Mouse (Mus musculus) embryonic facial prominence, embryonic 14.5 days (tissue): ENCODE results near the gene Fxn. TPM values are rescaled to one million over a fixed set of nuclear protein-coding genes. Genes with fewer than 3 reads are reported as not detected.

Source experiments
- ATAC-seq: fragments of 200-750 bp; cut with Nextera tagmentation; 2 replicates; pipeline ENCODE4 v1.8.0; 2017; ENCODE audit warnings: low read depth, moderate number of reproducible peaks, moderate TSS enrichment
- DNase-seq: peaks from one replicate; pipeline ENCODE4 v3.0.0-alpha.2; 2015; ENCODE audit warnings: low spot score
- H3K27ac ChIP-seq: fragments of 300-500 bp; sonication (generic); replicated peaks from 2 replicates; pipeline ENCODE4 v1.5.1; 2014; ENCODE audit warnings: low read depth, mild to moderate bottlenecking, low read length, moderate library complexity
- H3K27me3 ChIP-seq: fragments of 300-500 bp; sonication (generic); replicated peaks from 2 replicates; pipeline ENCODE4 v1.6.1; 2014; ENCODE audit warnings: low read length; ENCODE audit not compliant: control insufficient read depth, insufficient read depth
- H3K36me3 ChIP-seq: fragments of 300-500 bp; sonication (generic); 2 replicates; pipeline ENCODE4 v1.6.1; 2014; ENCODE audit warnings: low read length, mixed read lengths; ENCODE audit not compliant: control insufficient read depth, insufficient read depth
- H3K4me1 ChIP-seq: fragments of 300-500 bp; sonication (generic); 2 replicates; pipeline ENCODE4 v1.6.1; 2014; ENCODE audit warnings: antibody characterized with exemption, low read length; ENCODE audit not compliant: control insufficient read depth, insufficient read depth
- H3K4me2 ChIP-seq: fragments of 300-500 bp; sonication (generic); 2 replicates; pipeline ENCODE4 v1.6.1; 2014; ENCODE audit warnings: low read depth, mild to moderate bottlenecking, low read length, moderate library complexity, mixed read lengths
- H3K4me3 ChIP-seq: fragments of 300-500 bp; sonication (generic); 2 replicates; pipeline ENCODE4 v1.5.1; 2014; ENCODE audit warnings: low read depth, mild to moderate bottlenecking, low read length
- H3K9ac ChIP-seq: fragments of 300-500 bp; sonication (generic); 2 replicates; pipeline ENCODE4 v1.6.1; 2014; ENCODE audit warnings: low read depth, mild to moderate bottlenecking, low read length, moderate library complexity, mixed read lengths
- H3K9me3 ChIP-seq: fragments of 300-500 bp; sonication (generic); 2 replicates; pipeline ENCODE4 v1.6.1; 2016; ENCODE audit warnings: low read length; ENCODE audit not compliant: control insufficient read depth
- WGBS: fragments of 180-500 bp; shearing (Covaris S2); extraction: QIAGEN DNeasy Blood & Tissue Kit; methylation state at CpG from one replicate; pipeline ENCODE4 v1.1.7; 2014; 5-methylcytosine and 5-hydroxymethylcytosine counted together
- polyA plus RNA-seq: library from polyadenylated mRNA; unstranded; fragments of >200 nt; fragmentation: Nextera tagmentation; extraction: Ambion mirVana; gene quantifications from 2 replicates; pipeline ENCODE4 v1.2.1, GENCODE M21; 2014

Gene Fxn
- polyA plus RNA-seq, 1 experiment from 2014 or later: 39.4 TPM

DNA sequence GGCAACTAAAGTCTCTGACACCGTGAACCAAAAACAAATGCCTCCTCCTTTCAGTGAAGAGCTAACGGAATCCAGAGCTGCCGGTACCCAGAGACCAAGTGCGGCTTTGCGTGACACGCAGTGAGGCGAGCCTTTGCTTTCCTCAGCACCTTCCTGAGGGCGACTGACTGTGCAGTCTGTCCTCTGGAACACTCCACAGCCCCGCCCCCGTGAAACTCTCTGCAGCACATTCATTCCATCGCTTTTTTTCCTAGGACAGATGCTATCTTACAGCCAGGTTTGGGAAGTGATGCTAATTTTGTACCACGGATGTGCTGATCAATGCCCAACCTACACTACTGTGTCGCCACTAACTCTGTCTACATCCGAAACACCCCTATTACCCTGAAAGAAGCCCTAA is 17.7 kb downstream of the Fxn start:
- 85% methylated on average over 14 of the region's 14 CpGs for WGBS
- Histone ChIP-seq H3K9ac (no peak overlapping the region), H3K4me2 (no peak overlapping the region), H3K36me3 (peaks cover 25% of the 10 kb centered on the region), H3K4me3 (no peak overlapping the region), H3K4me1 (no peaks in the 10 kb centered on the region), H3K9me3 (no peaks in the 10 kb centered on the region), H3K27ac (no peak overlapping the region), H3K27me3 (no peaks in the 10 kb centered on the region)
- DNase-seq (no peak), ATAC-seq (no peak)

DNA sequence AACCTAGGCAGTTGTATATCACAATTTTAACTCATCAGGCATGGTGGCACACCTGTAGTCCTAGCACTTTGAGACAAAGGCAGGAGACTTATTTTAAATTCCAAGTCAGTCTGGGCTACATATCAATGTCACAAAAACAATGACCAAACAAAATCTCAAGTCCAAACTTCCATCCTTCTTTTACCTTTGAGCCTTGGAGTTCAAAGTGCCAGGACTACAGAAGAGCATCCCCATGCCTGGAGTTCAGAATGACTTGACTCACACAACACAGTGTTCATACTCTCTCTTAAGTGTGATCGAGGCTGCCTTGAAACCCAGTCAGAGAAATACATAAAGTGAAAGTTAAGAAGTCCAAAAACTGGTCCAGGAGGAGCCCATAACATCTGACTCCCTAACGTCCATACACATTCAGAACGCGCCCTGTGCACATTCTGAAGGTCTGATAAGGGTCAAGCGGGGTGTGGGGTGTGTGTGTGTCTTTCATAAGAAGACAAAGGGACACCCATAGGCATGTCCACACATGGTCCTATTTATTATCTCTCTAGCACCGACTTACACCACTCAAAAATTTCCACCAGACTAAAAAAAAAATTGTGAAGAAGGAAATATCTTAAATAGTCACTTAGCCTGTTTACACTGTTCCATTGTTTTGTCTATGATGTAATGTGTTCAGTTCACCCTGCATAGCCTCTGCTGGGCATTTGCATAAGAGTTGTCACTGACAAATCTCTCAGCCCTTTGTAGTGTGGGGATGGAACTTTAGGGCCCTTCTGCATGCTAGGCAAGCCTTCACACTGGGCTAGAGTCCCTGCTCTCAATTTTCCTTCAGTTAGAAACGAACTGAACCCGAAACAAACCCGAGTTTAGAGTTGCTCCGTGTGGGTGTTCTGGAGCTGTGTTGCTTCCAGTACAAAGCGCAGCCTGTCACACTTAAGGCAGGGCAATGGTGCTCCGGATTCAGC is 20.7 kb downstream of the Fxn start:
- Histone ChIP-seq H3K4me2 (no peak overlapping the region), H3K27ac (no peak overlapping the region), H3K27me3 (no peaks in the 10 kb centered on the region), H3K4me1 (no peaks in the 10 kb centered on the region), H3K36me3 (peaks cover 11% of the 10 kb centered on the region), H3K9ac (no peak overlapping the region), H3K9me3 (no peaks in the 10 kb centered on the region), H3K4me3 (no peak overlapping the region)
- 71% methylated on average over 12 of the region's 12 CpGs for WGBS
- DNase-seq: no peak
- ATAC-seq: no peak

DNA sequence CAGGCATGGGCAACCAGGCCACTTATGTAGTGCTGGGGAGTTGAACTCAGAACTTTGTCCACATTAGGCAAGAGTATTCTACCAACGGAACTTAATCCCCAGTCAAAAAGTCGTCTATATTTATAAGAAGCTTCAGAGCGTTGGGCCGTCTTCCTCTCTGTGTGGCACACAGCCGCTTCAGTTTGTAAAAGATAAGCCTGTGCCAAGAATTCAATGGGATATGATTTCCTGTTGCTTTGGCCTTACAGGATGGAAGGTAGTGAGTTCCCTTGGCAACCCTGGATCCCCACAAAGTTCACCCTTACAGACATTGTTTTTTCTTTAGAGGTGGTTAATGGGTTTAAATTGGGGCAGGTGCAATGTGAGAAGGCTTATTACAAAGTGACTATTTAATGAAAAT is 22.0 kb downstream of the Fxn start:
- Histone ChIP-seq H3K27ac (no peak overlapping the region), H3K9ac (no peak overlapping the region), H3K36me3 (0 out of 2 replicates have a peak, but pooled peaks cover 4% of the 10 kb centered on the region), H3K4me3 (no peak overlapping the region), H3K4me2 (no peak overlapping the region), H3K27me3 (no peaks in the 10 kb centered on the region), H3K9me3 (no peaks in the 10 kb centered on the region), H3K4me1 (no peaks in the 10 kb centered on the region)
- ATAC-seq (no peak), DNase-seq (no peak)
- 81% methylated on average over 5 of the region's 5 CpGs for WGBS

DNA sequence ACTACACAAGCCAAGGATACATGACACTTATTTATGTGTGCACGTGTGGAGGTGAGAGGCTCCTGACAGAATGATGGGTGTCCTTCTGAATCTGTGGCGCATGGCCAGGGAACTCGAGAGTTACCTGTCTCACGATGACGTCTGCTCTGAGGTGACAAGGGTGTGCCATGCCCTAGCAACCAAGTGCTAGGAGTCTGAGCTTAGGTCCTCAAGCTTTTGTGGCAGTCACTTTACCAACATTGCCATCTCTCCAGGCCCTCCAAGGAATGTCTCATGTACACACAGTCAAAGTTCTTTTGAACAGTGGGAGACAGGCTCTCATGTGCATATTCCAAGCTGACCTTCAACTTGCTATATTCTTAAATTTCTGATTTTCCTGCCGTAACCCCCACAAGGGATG is 22.4 kb downstream of the Fxn start:
- 93% methylated on average over 6 of the region's 6 CpGs for WGBS
- DNase-seq (no peak), ATAC-seq (no peak)
- Histone ChIP-seq H3K9me3 (no peaks in the 10 kb centered on the region), H3K4me1 (no peaks in the 10 kb centered on the region), H3K36me3 (0 out of 2 replicates have a peak, but pooled peaks cover 4% of the 10 kb centered on the region), H3K4me3 (no peak overlapping the region), H3K4me2 (no peak overlapping the region), H3K27me3 (no peaks in the 10 kb centered on the region), H3K9ac (no peak overlapping the region), H3K27ac (no peak overlapping the region)

DNA sequence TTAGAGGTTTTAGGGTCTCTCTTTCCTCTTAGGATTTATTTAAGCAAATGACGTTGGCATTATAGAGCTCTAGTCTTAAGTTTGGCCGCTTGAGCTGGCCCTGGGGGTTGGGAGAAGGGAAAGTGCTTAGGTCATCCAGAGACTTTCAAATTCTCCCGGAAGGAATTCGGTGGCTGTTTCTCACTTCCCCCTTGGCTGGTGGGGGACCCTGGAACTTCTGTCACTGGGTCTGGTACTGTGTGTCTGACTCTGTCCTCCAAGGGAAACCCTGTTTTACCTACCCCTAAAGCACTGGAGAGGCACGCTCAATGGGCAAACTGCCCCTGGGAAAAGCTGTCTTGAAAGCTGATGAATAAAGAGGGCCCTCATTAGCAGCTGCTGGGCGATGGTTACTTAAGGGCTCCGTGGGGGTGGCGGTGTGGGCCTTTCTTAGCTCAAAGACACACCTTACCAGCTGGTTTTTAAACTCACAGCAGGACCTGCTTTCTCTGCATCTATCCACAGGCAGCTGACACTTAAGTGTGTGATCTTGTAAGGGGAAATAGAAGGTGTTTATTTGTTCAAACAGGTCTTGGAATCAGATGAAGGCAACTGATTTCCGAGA is 26.6 kb downstream of the Fxn start:
- H3K27ac ChIP-seq: no peak overlapping the region
- no peaks in the 10 kb centered on the region for H3K9me3 ChIP-seq
- no peak overlapping the region for H3K4me2 ChIP-seq
- no peak overlapping the region for H3K9ac ChIP-seq
- H3K4me3 ChIP-seq: no peak overlapping the region
- no peaks in the 10 kb centered on the region for H3K36me3 ChIP-seq
- no peaks in the 10 kb centered on the region for H3K27me3 ChIP-seq
- DNase-seq (no peak), ATAC-seq (no peak)
- H3K4me1 ChIP-seq: peaks cover 6% of the 10 kb centered on the region; the same call in 1 of the 2 replicates
- 27% methylated on average over 9 of the region's 9 CpGs for WGBS

DNA sequence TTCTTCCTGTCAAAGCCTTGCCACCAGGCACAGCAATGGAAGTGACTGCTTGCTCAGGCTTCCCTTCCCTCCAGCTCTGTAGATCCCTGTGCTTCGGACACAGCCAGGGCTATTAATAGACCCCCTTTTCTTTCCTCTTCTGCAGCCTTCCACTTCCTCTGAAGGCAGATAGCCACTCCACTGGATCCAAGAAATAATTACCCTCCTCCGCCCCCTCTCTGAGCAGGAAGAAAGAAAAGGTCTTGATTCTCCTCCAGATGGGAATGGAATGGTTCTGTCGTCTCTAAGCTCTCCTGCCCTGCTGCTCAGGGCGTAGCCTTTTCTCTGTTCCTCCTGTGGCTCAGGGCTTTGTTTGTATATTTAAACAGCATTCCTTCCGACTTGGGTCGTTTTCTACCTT is 28.5 kb downstream of the Fxn start:
- Histone ChIP-seq H3K9me3 (no peaks in the 10 kb centered on the region), H3K4me3 (no peak overlapping the region), H3K27me3 (no peaks in the 10 kb centered on the region), H3K4me1 (peaks cover 6% of the 10 kb centered on the region; the same call in 1 of the 2 replicates), H3K9ac (no peak overlapping the region; the same call in 1 of the 2 replicates), H3K36me3 (no peaks in the 10 kb centered on the region), H3K4me2 (peak overlapping the region; percentile 9; the same call in 1 of the 2 replicates), H3K27ac (no peak overlapping the region)
- WGBS: 13% methylated on average over 6 of the region's 6 CpGs
- DNase-seq (peak; percentile 60), ATAC-seq (peak; percentile 66)

DNA sequence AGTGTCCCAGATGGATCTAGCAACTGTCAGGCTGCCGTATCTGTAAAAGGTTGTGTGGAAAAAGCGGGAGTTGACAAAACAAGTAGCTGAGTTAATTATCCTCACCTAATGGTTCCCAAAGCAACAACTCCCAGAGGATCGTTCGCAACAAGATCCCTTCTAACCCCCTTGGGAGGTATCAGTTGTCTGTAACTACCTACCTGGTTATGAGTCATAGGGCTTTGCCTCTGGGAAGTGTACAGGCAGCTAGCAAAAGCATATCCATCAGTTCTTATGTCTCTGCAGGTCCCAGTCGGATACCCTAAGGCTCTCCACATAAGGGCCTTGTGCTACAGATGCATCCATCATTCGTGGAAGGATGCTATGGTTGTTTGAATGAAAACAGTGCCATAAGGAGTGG is 37.1 kb downstream of the Fxn start:
- Histone ChIP-seq H3K4me2 (no peak overlapping the region), H3K4me3 (no peak overlapping the region), H3K36me3 (no peaks in the 10 kb centered on the region), H3K9ac (no peak overlapping the region), H3K27ac (no peak overlapping the region), H3K9me3 (no peaks in the 10 kb centered on the region), H3K27me3 (no peaks in the 10 kb centered on the region), H3K4me1 (peaks cover 7% of the 10 kb centered on the region; the same call in 1 of the 2 replicates)
- DNase-seq (peak; percentile 78), ATAC-seq (peak; percentile 77; the same call in 1 of the 2 replicates)
- WGBS: 71% methylated on average over 6 of the region's 6 CpGs

DNA sequence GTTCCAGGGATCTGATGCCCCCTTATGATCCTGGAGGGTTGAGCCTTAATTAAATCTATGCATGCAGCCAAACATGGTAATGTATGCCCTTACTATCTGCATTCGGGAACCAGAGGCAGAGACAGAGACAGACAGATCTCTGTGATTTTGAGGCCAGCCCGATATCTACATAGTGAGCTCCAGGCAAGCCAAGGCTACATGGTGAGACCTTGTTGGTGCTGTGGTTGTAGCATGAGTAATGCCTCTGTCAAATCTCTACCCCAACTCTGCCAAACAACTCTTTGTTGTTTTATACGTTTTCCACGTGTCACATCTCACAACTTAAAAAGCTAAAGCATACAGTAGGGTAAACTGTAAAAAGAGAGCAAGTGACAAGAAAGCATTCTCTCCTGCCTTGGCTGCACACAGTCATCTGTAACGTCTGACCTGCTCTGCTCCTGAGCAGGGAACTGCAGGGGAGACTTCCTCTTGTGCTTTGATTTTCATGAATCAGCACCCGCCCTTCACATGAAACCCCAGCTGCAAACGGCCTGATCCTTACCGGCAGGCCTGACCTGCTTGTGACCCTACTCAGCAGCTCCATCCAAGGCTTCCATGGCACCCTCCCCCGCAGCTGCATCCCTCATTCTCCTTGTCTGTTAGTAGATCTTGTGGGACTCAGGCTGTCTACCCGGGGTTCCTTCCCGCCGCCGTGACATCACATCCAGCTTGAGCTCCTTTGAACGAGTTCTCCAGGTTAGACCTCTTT is 38.4 kb downstream of the Fxn start:
- Histone ChIP-seq H3K4me1 (peaks cover 7% of the 10 kb centered on the region; the same call in 1 of the 2 replicates), H3K27ac (no peak overlapping the region), H3K9me3 (no peaks in the 10 kb centered on the region), H3K9ac (no peak overlapping the region), H3K27me3 (no peaks in the 10 kb centered on the region), H3K36me3 (no peaks in the 10 kb centered on the region), H3K4me3 (no peak overlapping the region), H3K4me2 (no peak overlapping the region)
- peak; percentile 54 for DNase-seq
- peak; percentile 41; the same call in 1 of the 2 replicates for ATAC-seq
- 25% methylated on average over 14 of the region's 14 CpGs for WGBS
